ENCODE assay signal across 9 mouse cellular contexts in the genomic region with DNA sequence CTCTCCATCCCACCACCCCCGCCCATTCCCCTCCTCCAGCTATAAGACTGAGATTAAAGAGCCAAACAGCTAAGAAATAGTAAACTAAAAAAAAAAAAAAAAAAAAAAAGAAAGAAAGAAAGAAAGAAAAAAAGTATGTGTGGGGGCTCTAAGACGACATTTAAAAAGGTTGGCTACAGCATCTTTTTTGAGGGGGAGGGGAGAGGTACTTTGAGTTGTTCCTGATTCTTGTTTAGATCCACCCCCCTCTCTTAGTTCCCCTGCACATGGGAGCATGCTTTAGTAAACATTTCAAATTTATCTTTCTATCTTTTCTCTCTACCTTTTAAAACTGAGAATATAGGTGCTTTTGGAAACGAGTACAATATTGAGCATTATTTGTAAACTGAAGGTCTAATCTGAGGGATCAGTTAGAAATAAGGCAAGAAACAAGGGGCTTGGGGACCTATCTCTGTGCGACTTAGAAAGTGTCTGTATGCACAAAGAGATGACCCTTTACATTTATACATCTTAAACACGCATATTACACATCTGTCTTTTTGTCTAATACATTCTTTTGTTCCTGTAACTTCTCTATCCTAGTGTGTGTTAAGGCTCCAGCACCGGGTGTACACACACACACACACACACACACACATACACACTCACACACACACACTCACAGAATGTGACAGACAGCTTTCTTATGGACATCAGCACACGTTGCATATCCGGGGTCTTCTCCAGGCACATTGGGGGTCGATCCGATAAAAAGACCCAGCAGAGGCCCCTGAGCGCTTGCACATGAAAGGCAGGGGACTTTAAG. TPM values are rescaled to one million over a fixed set of nuclear protein-coding genes. Genes with fewer than 3 reads are reported as not detected.
A peak's percentile ranks its signal among the peaks of the same experiment; 100 is the strongest.
DNase-seq lines count a peak whose midpoint lies in the region; ATAC-seq and TF ChIP-seq lines count a peak whose summit lies in the region.
"Had no signal": no experiment of that assay in that cellular context is flagged by ENCODE, and none has a peak within 500 bp of the region (broad histone marks: within the 10 kb centered on the region; RNA-seq: fewer than 3 reads in every experiment).

No protein-coding gene starts in this region.

- intact Hi-C loops in gastrocnemius, adult 2 months (cut with DNase I): loop anchor here (10.0 kb wide), 4 partner anchors 154 to 714 kb away; a partner anchor contains a TSS
- intact Hi-C loops in gastrocnemius, postnatal 36 days (cut with DNase I): no loop called here

- peaks cover 48% of the 10 kb centered on the region for H3K4me1 ChIP-seq in hindbrain, embryonic 13.5 days (replicated peaks)
- peaks cover 39% of the 10 kb centered on the region for H3K4me1 ChIP-seq in midbrain, embryonic 11.5 days (ENCODE audit: control insufficient read depth, insufficient read depth, low read length)

- peak overlapping the region; percentile 91 for H3K4me2 ChIP-seq in hindbrain, embryonic 13.5 days
- H3K4me2 ChIP-seq in midbrain, embryonic 11.5 days: peak overlapping the region; percentile 94

- H3K9ac ChIP-seq in hindbrain, embryonic 13.5 days: peak overlapping the region; percentile 71
- H3K9ac ChIP-seq in midbrain, embryonic 11.5 days (ENCODE audit: low read length): peak overlapping the region; percentile 100

- no peak for ATAC-seq in hindbrain, embryonic 13.5 days (ENCODE audit: low FRiP score)
- ATAC-seq in midbrain, embryonic 11.5 days (ENCODE audit: low FRiP score): no peak

- WGBS in hindbrain, embryonic 13.5 days: 7% methylated on average over 11 of the region's 11 CpGs
- WGBS in midbrain, embryonic 11.5 days: 3% methylated on average over 11 of the region's 11 CpGs

- H3K4me3 ChIP-seq in gastrocnemius, adult 2 months: peak overlapping the region; percentile 82
- H3K4me3 ChIP-seq in hindbrain, embryonic 13.5 days: peak overlapping the region; percentile 90; the same call in 1 of the 2 replicates
- peak overlapping the region; percentile 100 for H3K4me3 ChIP-seq in midbrain, embryonic 11.5 days (ENCODE audit: low read depth, low read length)

- H3K27me3 ChIP-seq in hindbrain, embryonic 13.5 days: no peaks in the 10 kb centered on the region
- H3K27me3 ChIP-seq in midbrain, embryonic 11.5 days (ENCODE audit: control insufficient read depth, insufficient read depth, low read length): no peaks in the 10 kb centered on the region

- H3K9me3 ChIP-seq in hindbrain, embryonic 13.5 days: no peaks in the 10 kb centered on the region
- no peaks in the 10 kb centered on the region for H3K9me3 ChIP-seq in midbrain, embryonic 11.5 days (ENCODE audit: control insufficient read depth, low read length)

- no peak for TF ChIP-seq CTCF in gastrocnemius, adult 2 months (IDR thresholded peaks at IDR 0.05)

- DNase-seq in gastrocnemius, adult 2 months: no peak
- no peak for DNase-seq in gastrocnemius, postnatal 36 days
- peak; percentile 72 for DNase-seq in embryo, embryonic 11 days
- peak; percentile 94 for DNase-seq in midbrain, embryonic 11.5 days (ENCODE audit: low spot score, missing footprints)
- DNase-seq in adrenal gland, postnatal 14 days: no peak
- no peak for DNase-seq in layer of hippocampus, adult 8-10 months (ENCODE audit: low spot score in 2 of 2)
- DNase-seq in gastrocnemius, postnatal 25 days: no peak
- DNase-seq: lung, adult 2 months had no signal

- peak overlapping the region; percentile 9; the same call in 1 of the 2 replicates for H3K27ac ChIP-seq in gastrocnemius, adult 2 months
- peak overlapping the region; percentile 100 for H3K27ac ChIP-seq in hindbrain, embryonic 13.5 days
- H3K27ac ChIP-seq in midbrain, embryonic 11.5 days (ENCODE audit: low read depth, low read length): peak overlapping the region; percentile 100

- H3K36me3 ChIP-seq in hindbrain, embryonic 13.5 days: no peaks in the 10 kb centered on the region
- no peaks in the 10 kb centered on the region for H3K36me3 ChIP-seq in midbrain, embryonic 11.5 days (ENCODE audit: control insufficient read depth, insufficient read depth, low read length)

RNA-seq across cellular contexts. Expression of a gene that starts 2.4 kb away (rescaled TPM):
- total RNA-seq in gastrocnemius, adult 2 months (2021): under 1 TPM; 0.14 to 0.46 TPM
- under 1 TPM; 0.18 to 0.25 TPM for total RNA-seq in gastrocnemius, postnatal 36 days (2021)
- polyA plus RNA-seq in hindbrain, embryonic 13.5 days (2015; fragmentation: Nextera tagmentation; extraction: Ambion mirVana): 11.5 and 12.7 TPM in 2 replicates
- polyA plus RNA-seq in midbrain, embryonic 11.5 days (2014; fragmentation: Nextera tagmentation; extraction: Ambion mirVana): 22.9 and 23.4 TPM in 2 replicates
- total RNA-seq in adrenal gland, postnatal 14 days (2021): 4.5 and 4.8 TPM in 2 replicates
- total RNA-seq in layer of hippocampus, adult 8-10 months (2022): 10 to 100 TPM; 12.9 to 16.1 (median 13.9) TPM
- under 1 TPM; 0.32 to 0.54 TPM for total RNA-seq in gastrocnemius, postnatal 25 days (2021)

RNA-seq across cellular contexts. Expression of a gene that starts 3.8 kb away (rescaled TPM):
- 10 to 100 TPM; 24.0 to 24.1 TPM for total RNA-seq in gastrocnemius, adult 2 months (2021)
- total RNA-seq in gastrocnemius, postnatal 36 days (2021): 10 to 100 TPM; 15.6 to 21.9 TPM
- polyA plus RNA-seq in hindbrain, embryonic 13.5 days (2015; fragmentation: Nextera tagmentation; extraction: Ambion mirVana): 60.3 and 61.4 TPM in 2 replicates
- 54.1 and 57.2 TPM in 2 replicates for polyA plus RNA-seq in midbrain, embryonic 11.5 days (2014; fragmentation: Nextera tagmentation; extraction: Ambion mirVana)
- total RNA-seq in adrenal gland, postnatal 14 days (2021): 39.1 and 56.4 TPM in 2 replicates
- 10 to 100 TPM; 52.2 to 67.9 (median 61.5) TPM for total RNA-seq in layer of hippocampus, adult 8-10 months (2022)
- 10 to 100 TPM; 15.1 to 18.5 TPM for total RNA-seq in gastrocnemius, postnatal 25 days (2021)

RNA-seq across cellular contexts. Expression of a gene that starts 13.7 kb away (rescaled TPM):
- under 1 TPM; 0.20 to 0.59 TPM for total RNA-seq in gastrocnemius, adult 2 months (2021)
- under 1 TPM; 0.17 to 0.20 TPM for total RNA-seq in gastrocnemius, postnatal 36 days (2021)
- 13.1 and 14.0 TPM in 2 replicates for polyA plus RNA-seq in hindbrain, embryonic 13.5 days (2015; fragmentation: Nextera tagmentation; extraction: Ambion mirVana)
- 10.5 and 11.6 TPM in 2 replicates for polyA plus RNA-seq in midbrain, embryonic 11.5 days (2014; fragmentation: Nextera tagmentation; extraction: Ambion mirVana)
- total RNA-seq in adrenal gland, postnatal 14 days (2021): 1.7 and 1.8 TPM in 2 replicates
- total RNA-seq in layer of hippocampus, adult 8-10 months (2022): 1 to 10 TPM; 3.8 to 6.3 (median 5.1) TPM
- 1 to 10 TPM in 1 of 2 experiments, under 1 TPM in 1; 0.20 to 1.6 TPM for total RNA-seq in gastrocnemius, postnatal 25 days (2021)

RNA-seq across cellular contexts. Expression of a gene that starts 54.5 kb away (rescaled TPM):
- not detected for total RNA-seq in gastrocnemius, adult 2 months (2021)
- not detected for total RNA-seq in gastrocnemius, postnatal 36 days (2021)
- polyA plus RNA-seq in hindbrain, embryonic 13.5 days (2015; fragmentation: Nextera tagmentation; extraction: Ambion mirVana): not detected in 2 replicates
- not detected in 2 replicates for polyA plus RNA-seq in midbrain, embryonic 11.5 days (2014; fragmentation: Nextera tagmentation; extraction: Ambion mirVana)
- total RNA-seq in adrenal gland, postnatal 14 days (2021): not detected in 2 replicates
- total RNA-seq in layer of hippocampus, adult 8-10 months (2022): not detected
- not detected for total RNA-seq in gastrocnemius, postnatal 25 days (2021)
- polyA plus RNA-seq: lung, adult 2 months had no signal

Comparison
In these comparisons a context has a peak if more than half of its experiments do, and no peak if none do; other contexts are left out.
1. DNase-seq: peak in embryo, embryonic 11 days (single experiment) and midbrain, embryonic 11.5 days (single experiment); none in gastrocnemius, adult 2 months (single experiment), gastrocnemius, postnatal 36 days (0 of 2), adrenal gland, postnatal 14 days (single experiment), layer of hippocampus, adult 8-10 months (0 of 2) and gastrocnemius, postnatal 25 days (single experiment).
2. H3K27ac ChIP-seq: peak in every context shown above with its lines; median percentile 100 in hindbrain, embryonic 13.5 days; 100 in midbrain, embryonic 11.5 days; 9 in gastrocnemius, adult 2 months.
3. Peak in every context shown above with its lines, with median percentiles within 50 percentile points of each other: H3K4me3 ChIP-seq.